Mouse (Mus musculus) heart, embryonic 12.5 days (tissue): ENCODE results near the gene Ccdc24. TPM values are rescaled to one million over a fixed set of nuclear protein-coding genes. Genes with fewer than 3 reads are reported as not detected.
A peak's percentile ranks its signal among the peaks of the same experiment; 100 is the strongest.

ENCODE experiments used
- ATAC-seq: fragments of 200-750 bp; cut with Nextera tagmentation; 2 replicates; pipeline ENCODE4 v1.8.0; 2017; ENCODE audit warnings: moderate TSS enrichment, moderate library complexity; ENCODE audit not compliant: insufficient number of reproducible peaks, low FRiP score
- H3K27ac ChIP-seq: fragments of 300-500 bp; sonication (generic); 2 replicates; pipeline ENCODE4 v1.5.1; 2016; ENCODE audit warnings: mild to moderate bottlenecking, moderate library complexity; ENCODE audit not compliant: poor library complexity, severe bottlenecking
- H3K27me3 ChIP-seq: fragments of 300-500 bp; sonication (generic); replicated peaks from 2 replicates; pipeline ENCODE4 v1.6.1; 2016; ENCODE audit warnings: mild to moderate bottlenecking, moderate library complexity
- H3K36me3 ChIP-seq: fragments of 300-500 bp; sonication (generic); 2 replicates; pipeline ENCODE4 v1.6.1; 2016; ENCODE audit warnings: mild to moderate bottlenecking, moderate library complexity
- H3K4me1 ChIP-seq: fragments of 300-500 bp; sonication (generic); replicated peaks from 2 replicates; pipeline ENCODE4 v1.6.1; 2016; ENCODE audit warnings: mild to moderate bottlenecking
- H3K4me2 ChIP-seq: fragments of 300-500 bp; sonication (generic); 2 replicates; pipeline ENCODE4 v1.6.1; 2016; ENCODE audit warnings: mild to moderate bottlenecking, moderate library complexity
- H3K4me3 ChIP-seq: fragments of 300-500 bp; sonication (generic); 2 replicates; pipeline ENCODE4 v1.5.1; 2016; ENCODE audit warnings: mild to moderate bottlenecking
- H3K9ac ChIP-seq: fragments of 300-500 bp; sonication (generic); 2 replicates; pipeline ENCODE4 v1.6.1; 2016; ENCODE audit warnings: mild to moderate bottlenecking, moderate library complexity
- H3K9me3 ChIP-seq: fragments of 300-500 bp; sonication (generic); replicated peaks from 2 replicates; pipeline ENCODE4 v1.6.1; 2016; ENCODE audit warnings: mild to moderate bottlenecking, moderate library complexity
- WGBS: fragments of 180-500 bp; shearing (Covaris S2); methylation state at CpG from one replicate; pipeline ENCODE4 v1.1.7; 2016; 5-methylcytosine and 5-hydroxymethylcytosine counted together
- polyA plus RNA-seq: library from polyadenylated mRNA; unstranded; fragments of >200 nt; fragmentation: Nextera tagmentation; extraction: Ambion mirVana; gene quantifications from 2 replicates; pipeline ENCODE4 v1.2.1, GENCODE M21; 2016

Ccdc24 gene
- polyA plus RNA-seq, 1 experiment from 2014 or later: 0.74 TPM

GRCm38 (mm10) chr4:117830801-117831200, 41.6 kb downstream of the Ccdc24 start:
- H3K9me3 ChIP-seq: no peaks in the 10 kb centered on the region
- H3K4me1 ChIP-seq: peaks cover 34% of the 10 kb centered on the region
- H3K4me3 ChIP-seq: no peak overlapping the region
- H3K27me3 ChIP-seq: no peaks in the 10 kb centered on the region
- peak overlapping the region; percentile 50; the same call in 1 of the 2 replicates for H3K27ac ChIP-seq
- WGBS: 89% methylated on average over 9 of the region's 9 CpGs
- no peaks in the 10 kb centered on the region for H3K36me3 ChIP-seq
- no peak for ATAC-seq
- 0 out of 2 replicates have a peak overlapping the region, but pooled peaks have one; percentile 60 for H3K4me2 ChIP-seq
- H3K9ac ChIP-seq: no peak overlapping the region

- Histone ChIP-seq H3K27ac (peak overlapping the region; percentile 49; the same call in 1 of the 2 replicates), H3K4me1 (peaks cover 34% of the 10 kb centered on the region), H3K4me2 (peak overlapping the region; percentile 60), H3K36me3 (no peaks in the 10 kb centered on the region), H3K9ac (peak overlapping the region; percentile 29; the same call in 1 of the 2 replicates), H3K4me3 (peak overlapping the region; percentile 26), H3K27me3 (no peaks in the 10 kb centered on the region), H3K9me3 (no peaks in the 10 kb centered on the region)
- peak; percentile 90 for ATAC-seq
- WGBS: 2% methylated on average over 5 of the region's 5 CpGs
Observed at GRCm38 (mm10) chr4:117830124-117830551, 42.2 kb downstream of the Ccdc24 start.

DNA sequence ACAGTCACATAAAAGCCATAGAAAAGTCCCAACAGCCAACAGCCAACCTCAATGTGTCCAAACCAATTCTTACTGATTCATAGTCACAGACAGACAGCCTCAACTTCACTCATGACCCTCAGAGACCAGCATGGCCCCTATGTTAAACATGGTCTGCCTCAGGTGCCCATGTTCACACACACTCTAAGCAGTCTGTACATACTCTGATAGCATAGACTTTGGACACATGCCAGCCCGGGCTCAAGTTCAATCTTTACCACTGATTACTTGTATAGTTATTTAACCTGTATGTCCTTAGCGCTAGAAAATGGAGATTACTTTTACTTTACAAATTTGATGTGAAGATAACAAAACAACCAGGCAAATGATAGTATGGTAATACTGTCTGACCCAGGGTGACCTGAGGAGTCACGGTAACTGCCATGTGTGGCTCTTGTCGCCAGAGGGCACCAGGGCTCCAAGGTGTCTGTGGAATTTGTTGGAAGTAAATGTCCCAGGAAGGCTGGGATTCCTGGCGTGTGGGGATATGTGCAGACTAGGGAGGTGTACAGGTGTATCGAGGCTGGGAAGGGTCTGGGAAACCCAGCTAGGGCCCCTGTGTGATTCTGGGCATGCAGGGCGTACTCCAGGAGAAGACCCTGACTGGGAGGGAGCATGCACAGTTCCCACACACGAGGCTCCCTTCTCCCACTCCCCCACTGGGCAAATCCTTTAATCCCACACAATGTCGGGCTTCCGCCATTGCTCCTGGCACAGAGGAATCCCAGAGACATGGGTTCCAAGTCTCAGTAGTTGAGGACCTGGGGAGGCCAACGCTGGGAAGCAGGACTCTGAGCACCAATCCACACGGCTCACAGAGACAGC, 42.9 kb downstream of the Ccdc24 start:
- Histone ChIP-seq H3K36me3 (no peaks in the 10 kb centered on the region), H3K9ac (peak overlapping the region; percentile 29; the same call in 1 of the 2 replicates), H3K4me3 (peak overlapping the region; percentile 26), H3K27ac (peak overlapping the region; percentile 49; the same call in 1 of the 2 replicates), H3K27me3 (no peaks in the 10 kb centered on the region), H3K4me2 (peak overlapping the region; percentile 60), H3K9me3 (no peaks in the 10 kb centered on the region), H3K4me1 (peaks cover 29% of the 10 kb centered on the region)
- ATAC-seq: peak; percentile 51
- 6% methylated on average over 12 of the region's 12 CpGs for WGBS

DNA sequence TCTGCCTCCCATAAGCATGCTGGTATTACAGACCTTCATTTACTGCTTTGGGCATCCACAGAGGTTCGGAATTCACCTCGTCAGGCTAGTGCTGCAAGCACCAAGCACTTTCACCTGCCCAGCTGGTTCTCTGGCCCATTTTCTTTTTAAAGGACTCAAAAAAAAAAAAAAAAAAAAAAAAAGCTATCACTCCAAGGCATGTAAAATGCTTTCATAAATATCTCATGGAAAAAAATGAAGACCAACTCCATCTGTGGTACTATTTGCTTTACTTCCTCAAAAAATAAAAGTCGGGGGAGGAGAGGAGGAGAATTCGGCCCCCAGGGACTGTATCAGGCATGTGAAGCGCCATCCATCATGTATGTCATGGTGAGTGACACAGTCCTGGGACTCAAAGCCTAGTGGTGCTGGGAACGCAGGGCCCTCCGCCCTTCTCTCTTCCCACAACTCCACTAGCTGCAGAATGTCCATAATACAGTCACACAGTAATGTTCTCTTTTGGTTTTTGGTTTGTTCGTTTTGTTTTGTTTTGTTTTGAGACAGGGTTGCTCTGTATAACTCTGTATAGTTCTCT, 43.7 kb downstream of the Ccdc24 start:
- Histone ChIP-seq H3K4me1 (peaks cover 24% of the 10 kb centered on the region), H3K27ac (no peak overlapping the region), H3K4me3 (no peak overlapping the region), H3K4me2 (no peak overlapping the region), H3K27me3 (0 out of 2 replicates have a peak, but pooled peaks cover 3% of the 10 kb centered on the region), H3K9ac (no peak overlapping the region), H3K9me3 (no peaks in the 10 kb centered on the region), H3K36me3 (no peaks in the 10 kb centered on the region)
- no peak for ATAC-seq
- 62% methylated on average over 8 of the region's 8 CpGs for WGBS

- 86% methylated on average over 10 of the region's 10 CpGs for WGBS
- H3K9me3 ChIP-seq: peaks cover 15% of the 10 kb centered on the region
- no peaks in the 10 kb centered on the region for H3K27me3 ChIP-seq
- H3K9ac ChIP-seq: no peak overlapping the region
- no peak for ATAC-seq
- H3K4me1 ChIP-seq: peaks cover 7% of the 10 kb centered on the region; the same call in 1 of the 2 replicates
- H3K4me2 ChIP-seq: no peak overlapping the region
- H3K27ac ChIP-seq: no peak overlapping the region
- no peaks in the 10 kb centered on the region for H3K36me3 ChIP-seq
- H3K4me3 ChIP-seq: no peak overlapping the region
Observed at GRCm38 (mm10) chr4:117818032-117818431, 54.3 kb downstream of the Ccdc24 start.

GRCm38 (mm10) chr4:117816776-117817175, 55.6 kb downstream of the Ccdc24 start:
- ATAC-seq: no peak
- H3K36me3 ChIP-seq: no peaks in the 10 kb centered on the region
- WGBS: 69% methylated on average over 5 of the region's 5 CpGs
- H3K27ac ChIP-seq: no peak overlapping the region
- H3K4me3 ChIP-seq: no peak overlapping the region
- no peaks in the 10 kb centered on the region for H3K27me3 ChIP-seq
- H3K4me2 ChIP-seq: no peak overlapping the region
- H3K9me3 ChIP-seq: peaks cover 15% of the 10 kb centered on the region
- H3K9ac ChIP-seq: no peak overlapping the region
- H3K4me1 ChIP-seq: peaks cover 7% of the 10 kb centered on the region; the same call in 1 of the 2 replicates

Other genes with a start within 250 kb of the Ccdc24 start
- gene Dmap1, start 190.3 kb downstream of the Ccdc24 start, polyA plus RNA-seq: 44.0 and 47.2 TPM in 2 replicates
- not detected in 2 replicates for gene Gm12845, start 148.1 kb downstream of the Ccdc24 start, polyA plus RNA-seq
- gene Klf17, start 106.9 kb downstream of the Ccdc24 start, polyA plus RNA-seq: not detected in 2 replicates
- gene Slc6a9, start 38.1 kb downstream of the Ccdc24 start, polyA plus RNA-seq: 10.3 and 10.8 TPM in 2 replicates
- gene B4galt2, start 10.9 kb upstream of the Ccdc24 start, polyA plus RNA-seq: 18.3 and 19.4 TPM in 2 replicates
- gene Atp6v0b, start 14.8 kb upstream of the Ccdc24 start, polyA plus RNA-seq: 183 and 196 TPM in 2 replicates
- gene Dph2, start 19.5 kb upstream of the Ccdc24 start, polyA plus RNA-seq: 12.4 and 12.9 TPM in 2 replicates
- gene Ipo13, start 42.4 kb upstream of the Ccdc24 start, polyA plus RNA-seq: 43.0 and 44.7 TPM in 2 replicates
- gene Artn, start 57.2 kb upstream of the Ccdc24 start, polyA plus RNA-seq: 0.54 and 0.70 TPM in 2 replicates